Mouse (Mus musculus) adrenal gland, adult (tissue): ENCODE measurements around the gene Vmn2r54.
"Not testable (repeated sequence)": the region's sequence is repeated elsewhere in the genome, so short reads cannot be mapped to it uniquely, and the experiment has no call there.

Source experiments
- DNase-seq, 2 experiments: peaks; one replicate each; pipeline ENCODE4 v3.0.0; 2022 to 2023; ENCODE audit warnings: low spot score in 1 of 2; ENCODE audit not compliant: inconsistent age in 2 of 2

Gene Vmn2r54

DNA sequence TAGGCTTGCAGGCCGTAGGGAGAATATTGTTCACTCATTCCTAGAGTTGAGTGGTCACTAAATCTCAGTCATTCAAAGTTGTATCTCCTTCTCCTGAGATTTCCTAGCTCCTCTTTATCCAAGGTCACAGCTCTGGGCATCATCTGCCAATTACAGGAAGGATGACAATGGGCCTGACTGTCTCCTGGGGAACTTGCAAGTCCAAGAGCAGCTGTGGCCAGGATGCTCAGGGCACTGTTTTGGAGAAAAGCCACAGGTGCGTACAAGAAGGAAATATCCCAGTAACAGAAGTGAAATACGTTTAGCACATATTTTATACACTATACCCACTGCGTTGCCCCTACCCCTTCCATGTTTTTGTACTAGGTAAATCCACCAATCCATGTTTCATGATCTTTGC, at the start of gene Vmn2r54:
Vmn2r54 (minus strand) TSS at position 101 of the 400 bp plus-strand sequence.
- not testable (repeated sequence) for DNase-seq

DNA sequence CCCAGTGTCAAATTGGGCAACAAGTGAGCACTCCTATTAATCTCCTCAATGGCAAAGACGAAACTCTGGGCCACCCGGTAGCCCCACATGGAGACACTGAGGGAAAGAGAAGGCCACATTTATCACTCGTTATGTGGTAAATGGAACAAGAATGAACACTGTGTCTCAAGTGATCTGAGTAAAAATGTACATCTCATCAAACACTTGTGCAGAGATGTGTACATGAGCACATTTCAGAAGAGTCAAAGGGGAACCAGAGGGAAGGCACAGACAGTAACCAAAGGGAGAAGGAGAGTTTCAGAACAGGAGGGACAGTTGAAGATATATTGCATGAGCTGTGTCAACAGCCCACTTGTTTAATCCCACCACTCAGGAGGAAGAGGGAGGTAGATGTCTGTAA, 44.8 kb upstream of the Vmn2r54 start, which contains the start of gene Vmn2r55:
Vmn2r55 (minus strand) TSS at position 101 of the 400 bp plus-strand sequence.
- DNase-seq, result not testable (repeated sequence)

DNA sequence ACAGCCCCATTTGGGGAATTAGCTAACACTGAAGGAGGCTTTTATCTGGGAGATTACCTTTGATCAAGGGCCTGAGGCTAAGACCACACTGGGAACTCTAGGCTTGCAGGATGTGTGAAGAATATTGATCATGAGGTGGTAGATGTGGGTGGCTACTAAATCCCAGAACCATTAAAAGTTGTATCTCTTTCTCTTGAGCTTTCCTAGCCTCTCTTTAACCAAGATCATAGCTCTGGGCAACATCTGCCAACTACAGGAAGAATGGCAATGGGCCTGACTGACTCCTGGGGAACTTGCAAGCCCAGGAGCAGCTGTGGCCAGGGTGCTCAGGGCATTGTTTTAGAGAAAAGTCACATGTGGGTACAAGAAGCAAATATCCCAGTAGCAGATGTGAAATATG, 31.4 kb downstream of the Vmn2r54 start, which contains the start of gene Vmn2r53:
Vmn2r53 (minus strand) TSS at position 101 of the 400 bp plus-strand sequence.
- DNase-seq, result no peak
